Mouse (Mus musculus) forebrain, embryonic 12.5 days (tissue): ENCODE data around the gene Gpr65. TPM values are rescaled to one million over a fixed set of nuclear protein-coding genes. Genes with fewer than 3 reads are reported as not detected.

Experiments
- ATAC-seq: fragments of 200-750 bp; cut with Nextera tagmentation; 2 replicates; pipeline ENCODE4 v1.8.0; 2017; ENCODE audit warnings: moderate TSS enrichment; ENCODE audit not compliant: low FRiP score
- H3K27ac ChIP-seq: fragments of 300-500 bp; sonication (generic); 2 replicates; pipeline ENCODE4 v1.5.1; 2016; ENCODE audit warnings: mild to moderate bottlenecking
- H3K27me3 ChIP-seq: fragments of 300-500 bp; sonication (generic); 2 replicates; pipeline ENCODE4 v1.6.1; 2016; ENCODE audit warnings: mild to moderate bottlenecking
- H3K36me3 ChIP-seq: fragments of 300-500 bp; sonication (generic); replicated peaks from 2 replicates; pipeline ENCODE4 v1.6.1; 2016; ENCODE audit warnings: mild to moderate bottlenecking
- H3K4me1 ChIP-seq: fragments of 300-500 bp; sonication (generic); 2 replicates; pipeline ENCODE4 v1.6.1; 2016
- H3K4me2 ChIP-seq: fragments of 300-500 bp; sonication (generic); 2 replicates; pipeline ENCODE4 v1.6.1; 2016; ENCODE audit warnings: mild to moderate bottlenecking, moderate library complexity
- H3K4me3 ChIP-seq: fragments of 300-500 bp; sonication (generic); replicated peaks from 2 replicates; pipeline ENCODE4 v1.5.1; 2016; ENCODE audit warnings: mild to moderate bottlenecking
- H3K9ac ChIP-seq: fragments of 300-500 bp; sonication (generic); 2 replicates; pipeline ENCODE4 v1.6.1; 2016; ENCODE audit warnings: mild to moderate bottlenecking
- H3K9me3 ChIP-seq: fragments of 300-500 bp; sonication (generic); 2 replicates; pipeline ENCODE4 v1.6.1; 2016
- WGBS: fragments of 180-500 bp; shearing (Covaris S2); methylation state at CpG from one replicate; pipeline ENCODE4 v1.1.7; 2016; 5-methylcytosine and 5-hydroxymethylcytosine counted together
- polyA plus RNA-seq: library from polyadenylated mRNA; unstranded; fragments of >200 nt; fragmentation: Nextera tagmentation; extraction: Ambion mirVana; gene quantifications from 2 replicates; pipeline ENCODE4 v1.2.1, GENCODE M21; 2016

Gene Gpr65
- polyA plus RNA-seq, 1 experiment from 2014 or later: 0.23 TPM

DNA sequence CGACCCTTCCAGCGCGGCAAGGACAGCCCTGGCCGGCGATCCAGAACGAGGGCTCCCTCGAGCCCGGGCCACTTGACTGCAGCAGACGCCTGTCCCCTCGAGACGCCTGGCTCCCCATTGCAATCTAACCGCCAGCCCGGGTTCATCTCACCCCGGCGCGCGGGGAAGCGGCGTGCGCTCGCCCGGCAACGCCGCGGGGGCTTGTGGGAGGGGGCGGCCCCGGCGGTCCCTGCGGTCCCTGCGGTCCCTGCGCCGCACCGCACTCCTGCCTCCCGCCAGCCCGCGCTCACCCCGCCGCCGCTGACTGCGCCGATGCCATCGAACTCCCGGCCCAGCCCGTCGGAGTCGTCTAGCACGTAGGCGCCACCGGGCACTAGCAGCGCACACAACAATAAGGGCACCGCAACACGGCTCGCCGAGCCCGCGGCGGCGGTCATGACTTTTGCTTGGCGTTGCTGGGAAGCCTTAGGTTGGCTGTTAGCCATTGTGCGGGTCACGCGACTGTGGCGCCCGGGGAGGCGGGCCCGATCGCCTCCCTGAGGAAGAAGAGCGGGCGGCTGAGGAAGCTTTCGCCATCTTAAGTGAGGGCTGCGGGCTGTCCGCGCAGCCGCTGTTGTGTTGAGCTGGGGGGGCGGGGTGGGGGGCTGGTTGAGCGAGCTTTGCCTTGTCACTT lies 9.5 kb upstream of the Gpr65 start, which contains the start of gene Galc:
Gene Galc, minus strand, starts transcription at position 615 of the 673 bp plus-strand sequence.
- peak within 1 kb of the TSS; percentile 73 for H3K4me3 ChIP-seq
- no peaks in the 10 kb centered on the region for H3K9me3 ChIP-seq
- H3K4me1 ChIP-seq: peaks cover 9% of the 10 kb centered on the region; the same call in 1 of the 2 replicates
- H3K36me3 ChIP-seq: no peaks in the 10 kb centered on the region
- WGBS: under 1% methylated on average over 76 of the region's 76 CpGs
- H3K9ac ChIP-seq: peak within 1 kb of the TSS; percentile 85
- H3K27me3 ChIP-seq: no peaks in the 10 kb centered on the region
- peak within 1 kb of the TSS; percentile 96 for H3K27ac ChIP-seq
- peak; percentile 95 for ATAC-seq
- H3K4me2 ChIP-seq: peak within 1 kb of the TSS; percentile 66

DNA sequence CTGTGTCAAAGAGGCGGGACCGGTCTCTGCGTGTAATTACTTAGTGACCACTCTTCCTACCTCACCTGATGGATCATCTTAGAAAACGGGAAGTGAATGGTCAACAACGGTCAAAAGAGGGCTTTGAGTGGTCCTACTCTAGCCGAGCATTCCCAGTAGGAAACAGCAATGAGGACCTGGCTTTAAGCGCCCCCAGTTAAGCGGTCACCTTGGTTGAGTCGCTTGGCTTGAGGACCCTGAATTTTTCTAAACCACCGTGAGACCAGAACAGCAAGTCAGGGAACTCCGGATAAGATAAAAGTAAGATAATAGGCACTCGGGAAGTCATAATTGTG lies 8.9 kb upstream of the Gpr65 start:
- Histone ChIP-seq H3K36me3 (no peaks in the 10 kb centered on the region), H3K27me3 (no peaks in the 10 kb centered on the region), H3K4me1 (peaks cover 9% of the 10 kb centered on the region; the same call in 1 of the 2 replicates), H3K4me2 (peak overlapping the region; percentile 66), H3K9me3 (no peaks in the 10 kb centered on the region), H3K27ac (peak overlapping the region; percentile 96), H3K9ac (peak overlapping the region; percentile 85), H3K4me3 (peak overlapping the region; percentile 73)
- 5% methylated on average over 12 of the region's 12 CpGs for WGBS
- ATAC-seq: no peak

GRCm38 (mm10) chr12:98265697-98266096 lies 2.7 kb upstream of the Gpr65 start:
- H3K4me3 ChIP-seq: no peak overlapping the region
- H3K9ac ChIP-seq: no peak overlapping the region
- WGBS: 85% methylated on average over 9 of the region's 9 CpGs
- H3K4me1 ChIP-seq: 0 out of 2 replicates have a peak, but pooled peaks cover under 1% of the 10 kb centered on the region
- H3K9me3 ChIP-seq: no peaks in the 10 kb centered on the region
- no peaks in the 10 kb centered on the region for H3K27me3 ChIP-seq
- H3K36me3 ChIP-seq: no peaks in the 10 kb centered on the region
- no peak overlapping the region for H3K4me2 ChIP-seq
- no peak for ATAC-seq
- H3K27ac ChIP-seq: no peak overlapping the region

DNA sequence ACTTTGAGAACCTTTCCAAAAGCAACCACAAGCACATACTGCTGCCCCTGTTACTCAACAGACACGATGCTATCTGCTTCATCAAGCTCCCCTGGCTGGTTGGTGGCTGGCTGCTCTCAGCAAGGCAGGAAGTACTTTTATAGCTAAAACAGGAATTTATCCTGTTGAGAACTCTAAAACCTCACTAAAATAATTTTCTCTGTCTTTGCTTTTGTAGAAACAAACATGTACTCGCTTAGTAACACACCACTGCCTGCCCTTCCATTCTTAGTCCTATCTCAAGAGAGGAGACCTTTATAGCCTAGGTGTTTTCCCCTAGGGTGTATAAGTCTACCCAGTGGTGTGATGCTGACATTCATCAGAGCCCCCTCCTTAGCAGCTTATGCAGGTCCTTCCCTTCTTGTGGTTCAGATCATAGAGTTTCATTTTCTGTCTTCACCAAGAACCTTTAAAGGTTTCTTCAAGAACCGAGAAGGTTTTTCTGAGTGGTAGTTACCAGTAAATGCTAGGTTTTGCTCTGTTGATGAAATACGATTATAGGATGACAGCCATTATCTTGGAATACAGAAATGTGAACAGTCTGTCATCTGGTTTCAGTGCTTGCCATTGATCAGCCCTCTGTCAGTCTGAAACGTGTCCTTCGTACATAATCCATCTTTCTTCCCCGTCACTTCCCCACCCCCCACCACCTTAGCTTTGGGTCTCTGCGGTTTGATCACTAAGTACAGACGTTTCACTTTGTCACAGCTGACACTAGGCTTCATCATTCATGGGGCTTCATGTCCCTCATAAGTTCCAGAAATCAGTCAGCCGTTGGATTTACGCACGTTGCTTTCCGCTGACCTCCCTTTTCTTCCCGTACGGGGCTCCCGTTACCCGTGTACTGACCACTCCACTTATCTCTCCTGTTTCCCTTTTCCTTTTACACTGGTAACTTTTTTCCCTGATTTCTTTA lies 1.6 kb downstream of the Gpr65 start:
- 87% methylated on average over 17 of the region's 17 CpGs for WGBS
- Histone ChIP-seq H3K27me3 (no peaks in the 10 kb centered on the region), H3K4me3 (no peak overlapping the region), H3K4me2 (no peak overlapping the region), H3K36me3 (no peaks in the 10 kb centered on the region), H3K4me1 (peaks cover 5% of the 10 kb centered on the region), H3K27ac (no peak overlapping the region), H3K9ac (no peak overlapping the region), H3K9me3 (no peaks in the 10 kb centered on the region)
- ATAC-seq: no peak

- H3K36me3 ChIP-seq: no peaks in the 10 kb centered on the region
- WGBS: 72% methylated on average over 12 of the region's 12 CpGs
- H3K9me3 ChIP-seq: no peaks in the 10 kb centered on the region
- peaks cover 5% of the 10 kb centered on the region for H3K4me1 ChIP-seq
- no peak overlapping the region for H3K27ac ChIP-seq
- H3K9ac ChIP-seq: no peak overlapping the region
- H3K4me3 ChIP-seq: no peak overlapping the region
- H3K27me3 ChIP-seq: no peaks in the 10 kb centered on the region
- H3K4me2 ChIP-seq: no peak overlapping the region
- no peak for ATAC-seq
These were observed 2.6 kb downstream of the Gpr65 start for GRCm38 (mm10) chr12:98270810-98271566.

DNA sequence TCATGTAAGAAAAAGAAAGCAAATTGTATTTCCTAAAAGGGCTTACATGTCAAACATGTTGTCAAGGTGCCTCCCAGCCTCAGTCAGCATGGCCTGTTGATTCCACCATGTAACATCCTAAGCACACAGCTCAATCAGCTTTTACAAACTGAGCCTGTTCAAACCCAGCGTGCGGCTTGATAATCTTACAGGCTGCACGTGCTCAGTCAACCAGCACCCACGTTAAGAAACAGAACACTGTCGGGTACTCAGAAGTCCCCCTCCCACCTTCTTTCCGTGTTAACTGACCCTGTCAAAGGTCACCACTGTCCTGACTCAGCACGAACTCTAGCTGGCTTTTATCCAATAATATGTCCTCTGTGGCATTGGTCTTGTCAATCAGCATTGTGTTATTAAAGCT lies 4.0 kb downstream of the Gpr65 start:
- Histone ChIP-seq H3K9me3 (no peaks in the 10 kb centered on the region), H3K9ac (no peak overlapping the region), H3K4me2 (no peak overlapping the region), H3K4me1 (peaks cover 5% of the 10 kb centered on the region), H3K27ac (no peak overlapping the region), H3K4me3 (no peak overlapping the region), H3K27me3 (no peaks in the 10 kb centered on the region), H3K36me3 (no peaks in the 10 kb centered on the region)
- no peak for ATAC-seq
- WGBS: 70% methylated on average over 7 of the region's 7 CpGs

- WGBS: 35% methylated on average over 5 of the region's 5 CpGs
- Histone ChIP-seq H3K4me3 (no peak overlapping the region), H3K27ac (no peak overlapping the region), H3K9me3 (no peaks in the 10 kb centered on the region), H3K4me1 (no peaks in the 10 kb centered on the region), H3K36me3 (no peaks in the 10 kb centered on the region), H3K27me3 (no peaks in the 10 kb centered on the region), H3K9ac (no peak overlapping the region), H3K4me2 (no peak overlapping the region)
- peak; percentile 61; the same call in 1 of the 2 replicates for ATAC-seq
These were observed 12.1 kb downstream of the Gpr65 start for GRCm38 (mm10) chr12:98280530-98280929.

- H3K27me3 ChIP-seq: no peaks in the 10 kb centered on the region
- WGBS: 79% methylated on average over 8 of the region's 8 CpGs
- no peak overlapping the region for H3K27ac ChIP-seq
- ATAC-seq: no peak
- H3K4me2 ChIP-seq: no peak overlapping the region
- H3K9ac ChIP-seq: no peak overlapping the region
- H3K4me1 ChIP-seq: no peaks in the 10 kb centered on the region
- H3K4me3 ChIP-seq: no peak overlapping the region
- H3K9me3 ChIP-seq: no peaks in the 10 kb centered on the region
- H3K36me3 ChIP-seq: no peaks in the 10 kb centered on the region
These were observed 12.6 kb downstream of the Gpr65 start for GRCm38 (mm10) chr12:98280996-98281395.

GRCm38 (mm10) chr12:98282776-98283486 lies 14.5 kb downstream of the Gpr65 start:
- Histone ChIP-seq H3K27me3 (no peaks in the 10 kb centered on the region), H3K4me3 (no peak overlapping the region), H3K27ac (no peak overlapping the region), H3K9ac (no peak overlapping the region), H3K4me1 (no peaks in the 10 kb centered on the region), H3K9me3 (no peaks in the 10 kb centered on the region), H3K36me3 (no peaks in the 10 kb centered on the region), H3K4me2 (no peak overlapping the region)
- ATAC-seq: no peak
- WGBS: 90% methylated on average over 14 of the region's 14 CpGs

DNA sequence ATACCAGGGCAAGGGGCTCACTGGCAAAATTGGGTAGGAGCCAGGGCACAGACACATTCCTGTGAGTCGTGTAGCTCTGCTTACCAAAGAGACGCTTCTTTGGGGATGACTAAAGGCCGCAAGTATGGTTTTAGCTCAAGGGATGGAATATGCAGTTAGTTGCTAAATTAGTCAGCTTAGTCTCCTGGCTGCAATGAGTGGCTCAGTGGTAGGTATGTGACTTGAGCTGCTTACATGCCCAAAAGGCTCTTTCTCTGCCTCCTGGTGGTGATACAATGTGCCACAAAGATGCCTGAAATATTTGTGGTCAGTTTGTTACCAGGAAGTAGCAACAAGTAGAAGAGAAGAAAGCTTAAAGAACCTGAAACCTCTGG lies 15.0 kb downstream of the Gpr65 start:
- Histone ChIP-seq H3K4me3 (no peak overlapping the region), H3K9me3 (no peaks in the 10 kb centered on the region), H3K27ac (no peak overlapping the region), H3K27me3 (no peaks in the 10 kb centered on the region), H3K36me3 (no peaks in the 10 kb centered on the region), H3K4me2 (no peak overlapping the region), H3K9ac (no peak overlapping the region), H3K4me1 (no peaks in the 10 kb centered on the region)
- 86% methylated on average over 3 of the region's 3 CpGs for WGBS
- no peak for ATAC-seq

DNA sequence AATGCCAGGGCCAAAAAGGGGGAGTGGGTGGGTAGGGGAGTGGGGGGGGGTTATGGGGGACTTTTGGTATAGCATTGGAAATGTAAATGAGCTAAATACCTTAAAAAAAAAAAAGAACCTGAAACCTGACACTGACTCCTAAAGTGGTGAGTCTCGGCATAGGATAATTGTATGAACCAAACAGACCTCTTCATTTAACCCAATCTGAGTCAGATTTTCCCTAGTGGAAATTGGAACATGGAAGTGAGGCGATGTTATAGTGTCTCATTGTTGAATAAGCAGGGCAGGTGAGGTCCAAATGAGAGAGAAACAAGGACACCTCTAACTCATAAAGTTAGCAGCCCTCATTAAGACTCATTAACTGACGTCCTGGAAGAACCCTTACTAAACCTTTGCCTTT lies 16.0 kb downstream of the Gpr65 start:
- Histone ChIP-seq H3K9me3 (no peaks in the 10 kb centered on the region), H3K27me3 (no peaks in the 10 kb centered on the region), H3K36me3 (no peaks in the 10 kb centered on the region), H3K27ac (no peak overlapping the region), H3K4me1 (no peaks in the 10 kb centered on the region), H3K9ac (no peak overlapping the region), H3K4me3 (no peak overlapping the region), H3K4me2 (no peak overlapping the region)
- ATAC-seq: no peak
- 81% methylated on average over 3 of the region's 3 CpGs for WGBS

DNA sequence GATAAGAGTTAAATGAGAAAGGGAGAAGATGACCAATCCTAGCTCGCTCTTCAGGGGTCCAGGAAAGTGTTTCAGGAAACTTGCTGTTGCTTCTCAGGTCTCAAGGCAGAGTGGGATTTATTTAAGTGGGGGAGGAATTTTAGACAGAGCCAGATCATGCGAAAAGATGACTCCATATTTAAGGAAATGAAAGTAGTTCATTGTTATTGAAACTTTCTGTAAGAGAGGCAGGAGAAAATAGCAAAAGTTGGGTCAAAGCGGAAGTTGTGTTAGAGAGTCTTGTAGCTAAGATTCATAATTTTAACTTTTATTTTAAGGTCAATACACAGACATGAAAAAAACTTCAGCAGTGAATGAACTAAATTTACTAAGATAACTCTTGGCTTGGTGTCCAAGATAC lies 22.0 kb downstream of the Gpr65 start:
- no peak for ATAC-seq
- no peaks in the 10 kb centered on the region for H3K4me1 ChIP-seq
- no peaks in the 10 kb centered on the region for H3K36me3 ChIP-seq
- no peak overlapping the region for H3K9ac ChIP-seq
- H3K9me3 ChIP-seq: no peaks in the 10 kb centered on the region
- WGBS: 84% methylated on average over 3 of the region's 3 CpGs
- H3K4me2 ChIP-seq: no peak overlapping the region
- no peak overlapping the region for H3K4me3 ChIP-seq
- no peak overlapping the region for H3K27ac ChIP-seq
- H3K27me3 ChIP-seq: no peaks in the 10 kb centered on the region
